Comparison of ENCODE assay signal across 9 mouse cellular contexts in genomic region chr8:71971945-71972344, GRCm38 (mm10). TPM values are rescaled to one million over a fixed set of nuclear protein-coding genes. Genes with fewer than 3 reads are reported as not detected.
DNase-seq lines count a peak whose midpoint lies in the region; ATAC-seq and TF ChIP-seq lines count a peak whose summit lies in the region.
"Had no signal": no experiment of that assay in that cellular context is flagged by ENCODE, and none has a peak within 500 bp of the region (broad histone marks: within the 10 kb centered on the region; RNA-seq: fewer than 3 reads in every experiment).

No protein-coding gene starts in this region.

- H3K4me1 ChIP-seq in liver, embryonic 11.5 days (replicated peaks; ENCODE audit: control insufficient read depth, insufficient read depth, low read length) = no peaks in the 10 kb centered on the region
- no peaks in the 10 kb centered on the region for H3K4me1 ChIP-seq in liver, embryonic 12.5 days
- H3K4me1 ChIP-seq: heart, embryonic 13.5 days had no signal

- peak; percentile 68 for TF ChIP-seq CTCF in gastrocnemius, adult 2 months (IDR thresholded peaks at IDR 0.05)

- H3K27me3 ChIP-seq in liver, embryonic 11.5 days (replicated peaks; ENCODE audit: control insufficient read depth, insufficient read depth, low read length) = no peaks in the 10 kb centered on the region
- H3K27me3 ChIP-seq in liver, embryonic 12.5 days (replicated peaks) = no peaks in the 10 kb centered on the region
- H3K27me3 ChIP-seq: heart, embryonic 13.5 days had no signal

- intact Hi-C loops in gastrocnemius, adult 2 months (cut with DNase I) = loop anchor here (5.0 kb wide), 1 partner anchor 65 kb away; the partner anchor contains the start of genes Zfp617 and Zfp882
- intact Hi-C loops in left cerebral cortex, postnatal 36 days (cut with DNase I) = no loop called here

- H3K27ac ChIP-seq in gastrocnemius, adult 2 months = no peak overlapping the region
- H3K27ac ChIP-seq in liver, embryonic 11.5 days (ENCODE audit: low read depth, low read length) = no peak overlapping the region
- no peak overlapping the region for H3K27ac ChIP-seq in liver, embryonic 12.5 days
- H3K27ac ChIP-seq: heart, embryonic 13.5 days had no signal

- peaks cover 14% of the 10 kb centered on the region for H3K36me3 ChIP-seq in liver, embryonic 11.5 days (ENCODE audit: control insufficient read depth, insufficient read depth, low read length)
- peaks cover 33% of the 10 kb centered on the region for H3K36me3 ChIP-seq in liver, embryonic 12.5 days

- H3K4me3 ChIP-seq in gastrocnemius, adult 2 months = no peak overlapping the region
- H3K4me3 ChIP-seq in liver, embryonic 11.5 days (ENCODE audit: low read depth, low read length) = no peak overlapping the region
- H3K4me3 ChIP-seq in liver, embryonic 12.5 days = no peak overlapping the region
- H3K4me3 ChIP-seq: heart, embryonic 13.5 days had no signal

- no peaks in the 10 kb centered on the region for H3K9me3 ChIP-seq in liver, embryonic 11.5 days (ENCODE audit: control insufficient read depth, low read length)
- H3K9me3 ChIP-seq in liver, embryonic 12.5 days (replicated peaks) = no peaks in the 10 kb centered on the region
- H3K9me3 ChIP-seq: heart, embryonic 13.5 days had no signal

- H3K4me2 ChIP-seq in liver, embryonic 11.5 days = no peak overlapping the region
- no peak overlapping the region for H3K4me2 ChIP-seq in liver, embryonic 12.5 days
- H3K4me2 ChIP-seq: heart, embryonic 13.5 days had no signal

- DNase-seq in gastrocnemius, adult 2 months = no peak
- no peak for DNase-seq in gastrocnemius, postnatal 25 days
- DNase-seq in liver, embryonic 11.5 days (ENCODE audit: low spot score) = peak; percentile 20
- peak; percentile 66 for DNase-seq in adipocyte (ENCODE audit: low spot score)
- no peak for DNase-seq in left cerebral cortex, postnatal 36 days (ENCODE audit: low spot score in 2 of 2)

- 68% methylated on average over 1 of the region's 1 CpGs for WGBS in liver, embryonic 11.5 days
- 76% methylated on average over 1 of the region's 1 CpGs for WGBS in liver, embryonic 12.5 days (ENCODE audit: insufficient replicate concordance)

- H3K9ac ChIP-seq in liver, embryonic 11.5 days (ENCODE audit: low read depth, low read length) = no peak overlapping the region
- H3K9ac ChIP-seq in liver, embryonic 12.5 days = no peak overlapping the region
- H3K9ac ChIP-seq: heart, embryonic 13.5 days had no signal

- ATAC-seq in liver, embryonic 11.5 days (replicated peaks; ENCODE audit: low FRiP score) = no peak
- ATAC-seq in liver, embryonic 12.5 days = no peak
- peak; percentile 54; the same call in 1 of the 2 replicates for ATAC-seq in megakaryocyte progenitor cell, adult 5-6 weeks (replicated peaks; ENCODE audit: poor library complexity)
- ATAC-seq in monocyte, adult 5-6 weeks (replicated peaks; ENCODE audit: insufficient number of reproducible peaks, low FRiP score, low TSS enrichment, poor library complexity, severe bottlenecking) = no peak

RNA-seq across cellular contexts. Expression of gene Zfp961, which starts 21.1 kb away (rescaled TPM):
- 1 to 10 TPM; 2.7 to 5.4 TPM for total RNA-seq in gastrocnemius, adult 2 months (2021)
- total RNA-seq in gastrocnemius, postnatal 25 days (2021) = 1 to 10 TPM; 2.4 to 3.0 TPM
- 22.7 and 24.1 TPM in 2 replicates for polyA plus RNA-seq in liver, embryonic 11.5 days (2014; fragmentation: Nextera tagmentation; extraction: Ambion mirVana)
- polyA plus RNA-seq in liver, embryonic 12.5 days (2016; fragmentation: Nextera tagmentation; extraction: Ambion mirVana) = 13.4 and 14.1 TPM in 2 replicates
- total RNA-seq in megakaryocyte progenitor cell, adult 5-6 weeks (2015) = 38.2 and 39.2 TPM in 2 replicates
- total RNA-seq in megakaryocyte progenitor cell, adult 5-6 weeks (2017) = 16.1 and 27.8 TPM in 2 replicates
- 14.6 to 36.2 TPM (median 26.4 TPM) in 3 replicates for total RNA-seq in monocyte, adult 5-6 weeks (2017)
- 10 to 100 TPM; 13.5 to 18.7 TPM for total RNA-seq in left cerebral cortex, postnatal 36 days (2021)

RNA-seq across cellular contexts. Expression of gene Cyp4f18, which starts 37.5 kb away (rescaled TPM):
- total RNA-seq in gastrocnemius, adult 2 months (2021) = under 1 TPM; 0.31 to 0.47 TPM
- total RNA-seq in gastrocnemius, postnatal 25 days (2021) = under 1 TPM; 0.36 to 0.40 TPM
- polyA plus RNA-seq in liver, embryonic 11.5 days (2014; fragmentation: Nextera tagmentation; extraction: Ambion mirVana) = 0.60 and 2.1 TPM in 2 replicates
- 1.1 TPM in 2 replicates for polyA plus RNA-seq in liver, embryonic 12.5 days (2016; fragmentation: Nextera tagmentation; extraction: Ambion mirVana)
- 6.5 and 10.8 TPM in 2 replicates for total RNA-seq in megakaryocyte progenitor cell, adult 5-6 weeks (2015)
- 2.0 and 5.6 TPM in 2 replicates for total RNA-seq in megakaryocyte progenitor cell, adult 5-6 weeks (2017)
- total RNA-seq in monocyte, adult 5-6 weeks (2017) = 153 to 273 TPM (median 260 TPM) in 3 replicates
- total RNA-seq in left cerebral cortex, postnatal 36 days (2021) = not detected

Comparison
In these comparisons a context has a peak if more than half of its experiments do, and no peak if none do; other contexts are left out.
1. DNase-seq: peak in liver, embryonic 11.5 days (single experiment) and adipocyte (single experiment); none in gastrocnemius, adult 2 months (single experiment), gastrocnemius, postnatal 25 days (single experiment) and left cerebral cortex, postnatal 36 days (0 of 2).
2. RNA of gene Cyp4f18, which starts 37.5 kb away (total RNA-seq): 153 to 273 TPM in monocyte, adult 5-6 weeks; 2.0 to 10.8 TPM in megakaryocyte progenitor cell, adult 5-6 weeks, 0.31 to 0.47 TPM in gastrocnemius, adult 2 months, 0.36 to 0.40 TPM in gastrocnemius, postnatal 25 days and not detected in left cerebral cortex, postnatal 36 days; every median in the first group is over 10 times any median in the second.